Mouse (Mus musculus): Measurements from ENCODE around the gene Ddx19a. TPM values are rescaled to one million over a fixed set of nuclear protein-coding genes. Genes with fewer than 3 reads are reported as not detected.

The Ddx19a gene
- polyA plus RNA-seq, 1 experiment = 29.4 TPM

- no peak for DNase-seq
- WGBS = 53% methylated on average over 5 of the region's 5 CpGs
- no peak overlapping the region for H3K27ac ChIP-seq (ENCODE audit: insufficient read depth, low read length)
- TF ChIP-seq POLR2A (IDR thresholded peaks at IDR 0.05; ENCODE audit: borderline replicate concordance, insufficient read depth, low read length) = no peak
- no peak for TF ChIP-seq CTCF (IDR thresholded peaks at IDR 0.05; ENCODE audit: borderline replicate concordance, insufficient read depth, low read depth, low read length)
- no peak overlapping the region for H3K4me3 ChIP-seq (replicated peaks; ENCODE audit: insufficient read depth, low read depth, low read length)
- H3K4me1 ChIP-seq (ENCODE audit: control insufficient read depth, insufficient read depth, low read length) = peaks cover 20% of the 10 kb centered on the region
- no peaks in the 10 kb centered on the region for H3K27me3 ChIP-seq (ENCODE audit: control insufficient read depth, insufficient read depth, low read length)
These were observed 70.9 kb downstream of the Ddx19a start for GRCm38 (mm10) chr8:110926690-110927089.

- WGBS = 64% methylated on average over 8 of the region's 8 CpGs
- H3K27me3 ChIP-seq (ENCODE audit: control insufficient read depth, insufficient read depth, low read length) = no peaks in the 10 kb centered on the region
- no peak overlapping the region for H3K27ac ChIP-seq (ENCODE audit: insufficient read depth, low read length)
- no peak for TF ChIP-seq POLR2A (IDR thresholded peaks at IDR 0.05; ENCODE audit: borderline replicate concordance, insufficient read depth, low read length)
- no peak for TF ChIP-seq CTCF (IDR thresholded peaks at IDR 0.05; ENCODE audit: borderline replicate concordance, insufficient read depth, low read depth, low read length)
- H3K4me1 ChIP-seq (ENCODE audit: control insufficient read depth, insufficient read depth, low read length) = peaks cover 19% of the 10 kb centered on the region
- DNase-seq = no peak
- H3K4me3 ChIP-seq (replicated peaks; ENCODE audit: insufficient read depth, low read depth, low read length) = no peak overlapping the region
These were observed 71.9 kb downstream of the Ddx19a start for GRCm38 (mm10) chr8:110925691-110926140.

Other genes starting within 250 kb of the Ddx19a start
- gene Il34, start 191.9 kb downstream of the Ddx19a start, polyA plus RNA-seq (2012; rRNA removed) = 15.8 and 21.1 TPM in 2 replicates
- gene Cog4, start 151.2 kb downstream of the Ddx19a start, polyA plus RNA-seq (2012; rRNA removed) = 56.5 and 60.2 TPM in 2 replicates
- gene Sf3b3, start 151.0 kb downstream of the Ddx19a start, polyA plus RNA-seq (2012; rRNA removed) = 44.5 and 49.9 TPM in 2 replicates
- 27.1 and 31.0 TPM in 2 replicates for gene Fuk, start 95.3 kb downstream of the Ddx19a start, polyA plus RNA-seq (2012; rRNA removed)
- 81.1 and 88.6 TPM in 2 replicates for gene St3gal2, start 77.9 kb downstream of the Ddx19a start, polyA plus RNA-seq (2012; rRNA removed)
- 13.6 and 14.9 TPM in 2 replicates for gene Ddx19b, start 34.0 kb upstream of the Ddx19a start, polyA plus RNA-seq (2012; rRNA removed)
- gene Aars, start 35.3 kb upstream of the Ddx19a start, polyA plus RNA-seq (2012; rRNA removed) = 101 and 108 TPM in 2 replicates
- gene Exosc6, start 58.5 kb upstream of the Ddx19a start, polyA plus RNA-seq (2012; rRNA removed) = not detected in 2 replicates
- gene Clec18a, start 94.6 kb upstream of the Ddx19a start, polyA plus RNA-seq (2012; rRNA removed) = 0.41 and 0.57 TPM in 2 replicates
- gene Pdpr, start 96.8 kb upstream of the Ddx19a start, polyA plus RNA-seq (2012; rRNA removed) = 17.3 and 19.6 TPM in 2 replicates

Data from cerebellum, adult 2 months (tissue).